Mouse (Mus musculus) left cerebral cortex, adult 11 months (tissue): Measurements from ENCODE around the gene D230025D16Rik.
"Not testable (repeated sequence)": the region's sequence is repeated elsewhere in the genome, so short reads cannot be mapped to it uniquely, and the experiment has no call there.

Experiments used
- DNase-seq: peaks from one replicate; pipeline ENCODE4 v3.0.0; 2022; ENCODE audit warnings: low spot score

Gene D230025D16Rik

DNA sequence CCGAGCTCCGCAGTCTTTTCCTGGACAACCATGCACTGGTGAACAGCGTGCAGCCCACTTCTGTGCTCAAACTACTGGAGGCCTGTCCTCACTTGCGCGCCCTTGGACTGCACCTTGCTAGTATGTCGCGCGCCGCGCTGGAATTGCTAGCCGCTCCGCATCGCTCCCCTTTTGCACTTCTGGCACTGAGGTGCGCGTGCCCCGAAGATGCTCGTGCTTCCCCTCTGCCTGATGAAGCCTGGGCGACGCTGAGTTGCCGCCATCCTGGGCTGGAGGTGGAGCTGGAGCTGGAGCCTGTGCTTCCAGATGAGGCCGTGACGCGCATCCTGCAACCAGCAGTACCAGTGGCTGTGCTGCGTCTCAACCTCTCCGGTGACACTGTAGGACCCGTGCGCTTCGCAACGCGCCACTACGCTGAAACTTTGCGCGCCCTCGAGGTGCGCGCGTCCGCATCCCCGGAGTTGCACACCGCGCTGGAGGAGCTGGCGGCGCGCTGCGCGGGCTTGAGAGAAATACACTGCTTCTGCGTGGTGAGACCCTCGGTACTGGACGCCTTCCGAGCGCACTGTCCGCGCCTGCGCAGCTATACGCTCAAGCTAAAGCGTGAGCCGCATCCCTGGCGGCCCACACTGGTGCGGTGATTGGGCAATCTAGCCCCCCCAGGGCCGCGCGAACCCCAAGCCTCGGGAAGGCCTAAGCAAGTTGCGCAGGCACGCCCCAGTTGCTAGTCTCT, 43.6 kb downstream of the D230025D16Rik start:
- peak; percentile 82 for DNase-seq

DNA sequence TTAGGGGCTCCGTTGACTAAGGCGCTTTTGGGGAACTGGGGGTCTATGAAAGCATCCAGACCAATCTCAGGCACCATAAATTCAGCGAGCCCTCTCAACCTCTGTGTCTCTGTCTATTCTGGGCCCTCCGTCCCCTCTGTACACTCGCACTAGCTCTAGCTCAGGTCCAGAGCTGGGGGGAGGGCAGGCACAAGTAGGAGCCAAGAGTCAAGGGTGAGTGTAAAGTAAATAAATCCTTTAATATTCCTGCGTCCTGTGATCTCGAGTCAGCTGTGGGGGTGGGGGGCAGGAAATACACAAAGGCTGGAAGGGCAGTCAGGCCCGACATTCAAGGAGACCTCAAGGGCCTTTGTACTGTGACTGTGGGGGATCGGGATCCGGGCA, 44.1 kb downstream of the D230025D16Rik start:
- DNase-seq, result no peak

DNA sequence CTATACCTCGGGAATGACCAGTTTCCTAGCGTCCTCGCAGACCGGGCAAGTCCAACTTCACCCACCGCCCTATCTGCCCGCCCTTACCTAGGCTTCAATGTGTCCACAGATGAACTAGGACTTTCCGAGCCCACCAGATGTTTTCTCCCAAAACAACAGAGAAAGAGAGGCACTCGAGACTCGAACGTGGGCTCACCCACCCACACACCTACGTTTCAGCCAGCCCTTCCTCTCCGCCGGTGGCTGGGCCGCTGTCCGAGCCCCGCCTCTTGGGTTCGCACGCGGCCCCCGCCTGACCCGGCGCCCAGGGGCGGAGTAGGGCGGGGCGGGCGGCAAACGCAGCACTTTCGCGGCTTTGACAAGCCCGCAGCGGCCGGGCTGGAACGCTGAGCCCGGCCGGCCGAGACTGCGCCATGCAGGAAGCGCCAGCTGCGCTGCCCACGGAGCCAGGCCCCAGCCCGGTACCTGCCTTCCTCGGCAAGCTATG, 44.6 kb downstream of the D230025D16Rik start, which contains the start of gene Hsf4:
TSS of gene Hsf4 (plus strand) at position 341 of the 487 bp plus-strand sequence.
- no peak for DNase-seq

DNA sequence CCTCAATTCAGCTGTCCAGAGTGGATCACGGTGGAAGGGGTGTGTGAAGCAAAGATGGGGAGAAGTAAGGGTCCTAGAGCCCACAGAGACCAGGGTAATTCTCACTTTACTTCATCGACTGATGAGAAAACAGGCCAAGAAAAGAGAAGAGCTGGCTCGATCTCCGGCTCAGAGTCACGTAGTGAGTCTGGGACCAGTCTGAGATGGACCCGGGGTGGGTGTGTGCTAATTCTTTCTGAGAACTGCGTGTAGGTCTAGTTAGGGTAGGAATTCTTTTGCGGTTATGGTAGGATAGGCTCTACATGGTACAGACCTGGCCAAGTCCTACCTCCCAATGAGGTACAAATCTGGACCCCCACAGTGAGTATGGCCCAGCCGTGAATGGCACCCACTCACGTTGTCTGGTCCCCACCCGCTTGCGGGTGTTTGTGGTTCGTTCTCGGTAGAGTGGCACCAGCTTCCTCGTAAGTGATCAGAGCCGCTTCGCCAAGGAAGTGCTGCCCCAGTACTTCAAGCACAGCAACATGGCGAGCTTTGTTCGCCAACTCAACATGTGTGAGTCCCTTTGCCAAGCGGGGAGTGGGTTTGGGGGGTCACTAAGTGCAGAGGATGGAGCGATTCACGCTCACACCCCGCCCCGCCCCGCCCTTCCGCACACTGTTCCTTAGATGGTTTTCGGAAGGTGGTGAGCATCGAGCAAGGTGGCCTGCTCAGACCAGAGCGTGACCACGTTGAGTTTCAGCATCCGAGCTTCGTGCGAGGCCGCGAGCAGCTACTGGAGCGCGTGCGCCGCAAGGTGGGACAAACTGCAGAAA, 45.4 kb downstream of the D230025D16Rik start:
- DNase-seq, result no peak

GRCm38 (mm10) chr8:105270916-105271186, 45.9 kb downstream of the D230025D16Rik start:
- no peak for DNase-seq

DNA sequence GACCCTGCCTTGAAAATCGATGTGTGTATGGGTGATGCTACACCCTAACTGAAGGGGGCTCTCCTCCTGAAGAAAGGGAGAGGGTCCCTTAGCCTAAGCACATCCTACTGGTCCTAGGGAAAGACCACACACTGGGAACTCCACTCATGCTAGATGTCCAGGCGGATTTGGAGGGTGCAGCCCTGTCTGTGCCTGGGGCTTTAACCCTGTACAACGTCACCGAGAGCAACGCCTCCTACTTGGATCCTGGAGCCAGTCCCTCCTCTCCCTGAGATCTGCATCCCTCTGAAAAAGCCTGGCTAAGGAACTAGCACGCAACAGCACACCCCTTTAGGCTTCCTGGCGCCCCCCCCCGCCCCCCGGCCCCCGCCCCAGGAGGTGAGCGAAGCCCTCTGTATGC, 50.4 kb downstream of the D230025D16Rik start:
- DNase-seq, result no peak

DNA sequence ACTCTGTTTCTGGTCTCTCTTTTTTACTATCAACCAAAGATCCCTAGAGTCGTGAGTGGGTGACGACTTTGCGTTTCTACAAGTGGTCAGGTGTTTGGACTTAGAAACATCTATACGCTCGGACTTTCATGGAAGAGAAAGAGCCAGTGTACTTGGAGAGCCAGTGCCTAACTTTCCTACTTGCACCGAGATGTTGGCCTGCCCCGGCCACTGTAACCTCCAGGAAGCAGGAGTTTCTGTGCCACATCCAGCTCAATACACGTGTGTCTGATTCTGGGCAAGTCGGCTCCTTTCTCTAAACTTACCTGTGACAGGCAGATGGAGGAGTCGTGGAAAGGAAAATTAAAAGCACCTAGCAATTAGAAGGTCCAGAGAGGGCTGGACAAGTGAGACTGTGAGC, 50.9 kb downstream of the D230025D16Rik start, which contains the start of gene Nol3:
TSS of gene Nol3 (plus strand) at position 301 of the 400 bp plus-strand sequence.
- no peak for DNase-seq

DNA sequence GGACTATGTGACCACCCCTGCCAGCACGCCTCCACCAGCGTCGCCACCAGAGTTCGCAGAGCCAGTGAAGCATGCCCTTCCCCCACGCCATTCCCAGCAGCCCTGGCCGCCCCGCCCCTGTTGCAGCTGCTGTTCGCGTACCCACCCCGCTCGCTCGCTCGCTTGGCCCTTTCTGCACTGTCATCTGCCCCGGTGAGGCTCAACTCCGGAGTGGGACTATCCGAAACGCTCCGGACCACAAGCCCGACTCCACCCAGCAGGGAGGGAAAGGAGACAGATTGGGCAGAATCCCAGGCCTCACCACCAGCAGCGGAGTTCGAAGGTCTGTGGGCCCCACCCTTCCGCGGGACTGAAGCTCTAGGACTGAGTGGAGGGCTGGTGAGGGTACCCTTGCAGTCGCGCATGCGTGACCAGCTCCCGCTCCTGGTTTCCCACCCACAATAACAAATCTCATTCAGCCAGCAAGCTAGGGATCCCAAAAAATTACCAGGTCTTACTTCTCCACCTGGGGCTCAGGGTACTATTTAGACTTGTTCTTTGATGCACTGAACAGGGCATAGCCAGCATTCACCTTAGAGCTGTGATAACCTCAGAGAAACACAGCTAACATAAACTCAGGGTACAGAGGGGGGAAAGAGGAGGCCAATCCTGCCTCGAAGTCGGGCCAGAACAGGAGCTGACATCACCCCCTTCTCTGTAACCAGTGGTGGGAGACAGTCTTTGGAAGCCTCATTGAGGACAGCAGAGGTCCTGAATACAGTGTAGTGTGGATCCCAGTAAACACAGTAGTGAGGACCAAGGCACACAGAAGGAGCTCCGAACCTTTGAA, 51.6 kb downstream of the D230025D16Rik start:
- no peak for DNase-seq

GRCm38 (mm10) chr8:105278911-105279334, 54.0 kb downstream of the D230025D16Rik start:
- DNase-seq, result peak; percentile 81

GRCm38 (mm10) chr8:105280567-105280966, 55.6 kb downstream of the D230025D16Rik start:
- no peak for DNase-seq

- no peak for DNase-seq
Observed at GRCm38 (mm10) chr8:105281821-105282220, 56.9 kb downstream of the D230025D16Rik start.

DNA sequence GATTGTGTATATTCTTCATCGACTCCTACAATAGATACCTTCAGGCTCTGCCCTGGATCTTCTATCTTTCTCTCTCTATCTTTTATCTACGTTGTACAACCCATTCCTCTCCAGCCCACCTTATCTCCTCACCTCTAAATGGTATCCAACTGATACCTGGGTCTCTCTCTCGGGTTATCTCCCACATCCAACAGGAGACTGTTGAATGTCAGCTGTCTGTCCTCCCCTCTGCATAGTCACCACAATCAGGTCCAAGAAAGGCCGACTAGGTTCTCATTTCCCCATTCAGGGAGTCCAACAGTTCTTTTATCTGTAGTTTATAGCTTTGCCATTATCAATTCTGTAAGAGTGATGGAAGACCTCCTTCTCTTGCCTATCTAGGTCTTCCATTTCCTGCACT, 57.3 kb downstream of the D230025D16Rik start:
- no peak for DNase-seq

- DNase-seq, result no peak
Observed at GRCm38 (mm10) chr8:105283074-105283473, 58.1 kb downstream of the D230025D16Rik start.

GRCm38 (mm10) chr8:105285514-105285913, 60.6 kb downstream of the D230025D16Rik start:
- no peak for DNase-seq

- no peak for DNase-seq
Observed at GRCm38 (mm10) chr8:105286907-105287306, 62.0 kb downstream of the D230025D16Rik start.

DNA sequence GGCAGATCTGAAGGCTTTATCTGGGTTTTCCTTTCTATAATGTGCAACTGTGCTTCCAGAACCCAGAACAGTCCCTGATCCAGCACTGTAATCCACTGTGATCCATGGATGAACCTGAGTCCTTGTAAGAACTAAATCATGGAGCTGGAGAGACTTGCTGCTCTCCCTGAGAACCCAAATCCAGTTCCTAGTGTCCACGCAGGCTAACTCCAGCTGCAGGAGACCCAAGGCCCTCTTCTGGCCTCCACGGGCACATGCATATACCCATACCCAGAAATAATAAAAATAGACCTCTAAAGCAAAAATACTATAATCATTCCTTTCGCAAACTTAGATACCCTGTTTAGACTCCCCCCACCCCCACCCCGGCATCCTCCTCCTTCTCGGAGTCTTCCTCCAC, 63.3 kb downstream of the D230025D16Rik start:
- no peak for DNase-seq

- DNase-seq, result peak; percentile 92
Observed at GRCm38 (mm10) chr8:105288958-105289732, 64.2 kb downstream of the D230025D16Rik start.

- no peak for DNase-seq
Observed at GRCm38 (mm10) chr8:105289805-105290460, 65.0 kb downstream of the D230025D16Rik start, which contains the start of gene 4931428F04Rik. Gene 4931428F04Rik (minus strand): TSS chr8:105289864.

DNA sequence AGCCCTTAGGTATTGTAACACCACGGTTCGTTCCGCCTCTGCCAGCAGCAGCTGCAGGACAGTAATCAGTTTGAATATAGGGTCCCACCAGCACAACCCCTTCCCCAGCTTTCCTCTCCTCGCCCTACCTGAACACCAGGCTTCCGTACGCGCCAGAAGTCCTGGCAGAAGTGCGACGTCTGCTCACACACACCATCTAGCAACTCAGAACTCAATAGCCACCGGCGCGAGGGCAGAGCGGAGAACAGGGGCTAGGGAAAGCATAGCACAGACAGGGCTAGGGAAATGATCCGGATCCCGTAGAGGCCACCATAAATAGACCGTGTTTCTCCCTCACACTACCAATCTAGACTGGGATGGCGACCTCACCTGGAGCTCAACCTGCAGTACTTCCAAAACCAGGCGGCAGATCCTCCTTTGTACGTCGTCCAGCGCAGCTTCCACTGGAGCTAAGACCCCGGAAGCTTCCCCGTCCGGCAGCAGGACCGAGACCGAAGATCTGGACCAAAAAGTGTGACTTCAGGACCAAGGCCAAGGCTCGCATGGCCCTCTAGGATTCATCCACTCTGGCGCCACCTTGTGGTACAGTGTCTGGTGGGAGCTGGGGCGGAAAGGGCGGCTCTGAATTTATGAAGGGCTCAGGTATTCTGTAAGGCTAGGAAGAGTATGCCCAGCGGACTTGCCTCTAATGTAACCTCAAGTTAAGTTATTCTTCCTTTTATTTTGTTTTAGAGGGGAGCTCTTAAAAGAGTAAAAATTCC, 65.8 kb downstream of the D230025D16Rik start:
- DNase-seq, result no peak

GRCm38 (mm10) chr8:105291364-105291763, 66.4 kb downstream of the D230025D16Rik start:
- DNase-seq, result not testable (repeated sequence)
